Mouse (Mus musculus) bone marrow, adult 2 months (tissue): Measurements from ENCODE around the gene Smc1b. TPM values are rescaled to one million over a fixed set of nuclear protein-coding genes. Genes with fewer than 3 reads are reported as not detected.

ENCODE experiments used
- H3K27ac ChIP-seq: fragments of 200-500 bp; 2 replicates; pipeline ENCODE4 v1.5.1; 2012; ENCODE audit warnings: low read depth, mild to moderate bottlenecking, control low read depth, inconsistent platforms, low read length; ENCODE audit not compliant: control insufficient read depth, poor library complexity, insufficient read depth
- H3K4me1 ChIP-seq: fragments of 200-500 bp; 2 replicates; pipeline ENCODE4 v1.6.1; 2011; ENCODE audit warnings: low read length; ENCODE audit not compliant: control insufficient read depth, insufficient read depth
- H3K4me3 ChIP-seq: fragments of 200-500 bp; replicated peaks from 2 replicates; pipeline ENCODE3; 2011; ENCODE audit warnings: mild to moderate bottlenecking, low read depth, low read length, control low read depth; ENCODE audit not compliant: control insufficient read depth
- CTCF ChIP-seq: fragments of 200-500 bp; IDR thresholded peaks from 2 replicates; pipeline ENCODE4 v1.5.1; 2011; ENCODE audit warnings: low read length, control low read depth; ENCODE audit not compliant: control insufficient read depth, insufficient read depth
- POLR2A ChIP-seq: fragments of 200-500 bp; IDR thresholded peaks from 2 replicates; pipeline ENCODE4 v1.6.1; 2011; ENCODE audit warnings: low read depth, mild to moderate bottlenecking, control low read depth, low read length, borderline replicate concordance; ENCODE audit not compliant: control insufficient read depth
- WGBS: fragments of 180-500 bp; shearing (Covaris S2); methylation state at CpG from one replicate; pipeline ENCODE4 v1.1.7; 2018; 5-methylcytosine and 5-hydroxymethylcytosine counted together
- polyA plus RNA-seq: library from polyadenylated mRNA; stranded (reverse); fragments of >200 nt; gene quantifications from 2 replicates; pipeline ENCODE4 v1.2.4, GENCODE M21; 2011; ENCODE audit warnings: low replicate concordance; ENCODE audit not compliant: missing spikeins, insufficient read depth, insufficient read length

Smc1b gene
- polyA plus RNA-seq, 1 experiment = 0.62 TPM

DNA sequence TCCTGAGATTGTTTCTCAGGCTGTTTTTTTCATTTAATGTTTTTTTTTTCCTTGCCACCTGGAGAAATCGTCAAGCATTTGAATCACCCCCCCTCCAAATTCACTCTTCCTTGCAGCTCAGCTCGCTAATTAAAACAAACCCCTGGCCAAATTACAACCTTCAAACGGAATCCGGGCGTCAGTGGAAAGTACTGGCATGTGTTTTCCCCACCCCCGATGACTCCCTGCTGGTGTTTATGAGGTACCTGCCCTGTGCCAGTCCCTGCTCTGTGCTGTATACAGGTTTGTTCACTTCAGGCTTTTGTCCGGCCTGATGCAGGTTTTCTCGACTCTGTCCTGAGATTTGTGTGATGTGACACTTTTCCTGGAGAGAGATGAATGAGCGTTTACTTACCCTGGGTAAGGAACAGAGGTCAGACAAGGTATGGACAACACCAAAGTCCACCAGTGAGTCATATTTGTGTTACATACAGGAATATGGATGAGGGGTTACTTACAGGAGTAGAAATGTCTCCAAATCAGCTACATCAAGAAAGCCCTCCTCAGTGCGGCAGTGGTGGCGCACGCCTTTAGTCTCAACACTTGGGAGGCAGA is 35.4 kb upstream of the Smc1b start:
- H3K4me3 ChIP-seq = no peak overlapping the region

GRCm38 (mm10) chr15:85166433-85166933 is 34.7 kb upstream of the Smc1b start:
- 29% methylated on average over 11 of the region's 11 CpGs for WGBS
- Histone ChIP-seq H3K4me3 (no peak overlapping the region), H3K4me1 (no peaks in the 10 kb centered on the region; the same call in 1 of the 2 replicates), H3K27ac (no peak overlapping the region)
- TF ChIP-seq POLR2A = no peak
- no peak for TF ChIP-seq CTCF

More for the DNA sequence above, 35.4 kb upstream of the Smc1b start:
- Histone ChIP-seq H3K27ac (no peak overlapping the region), H3K4me1 (no peaks in the 10 kb centered on the region; the same call in 1 of the 2 replicates)
- TF ChIP-seq POLR2A (no peak), CTCF (no peak)
- WGBS = 72% methylated on average over 12 of the region's 12 CpGs

DNA sequence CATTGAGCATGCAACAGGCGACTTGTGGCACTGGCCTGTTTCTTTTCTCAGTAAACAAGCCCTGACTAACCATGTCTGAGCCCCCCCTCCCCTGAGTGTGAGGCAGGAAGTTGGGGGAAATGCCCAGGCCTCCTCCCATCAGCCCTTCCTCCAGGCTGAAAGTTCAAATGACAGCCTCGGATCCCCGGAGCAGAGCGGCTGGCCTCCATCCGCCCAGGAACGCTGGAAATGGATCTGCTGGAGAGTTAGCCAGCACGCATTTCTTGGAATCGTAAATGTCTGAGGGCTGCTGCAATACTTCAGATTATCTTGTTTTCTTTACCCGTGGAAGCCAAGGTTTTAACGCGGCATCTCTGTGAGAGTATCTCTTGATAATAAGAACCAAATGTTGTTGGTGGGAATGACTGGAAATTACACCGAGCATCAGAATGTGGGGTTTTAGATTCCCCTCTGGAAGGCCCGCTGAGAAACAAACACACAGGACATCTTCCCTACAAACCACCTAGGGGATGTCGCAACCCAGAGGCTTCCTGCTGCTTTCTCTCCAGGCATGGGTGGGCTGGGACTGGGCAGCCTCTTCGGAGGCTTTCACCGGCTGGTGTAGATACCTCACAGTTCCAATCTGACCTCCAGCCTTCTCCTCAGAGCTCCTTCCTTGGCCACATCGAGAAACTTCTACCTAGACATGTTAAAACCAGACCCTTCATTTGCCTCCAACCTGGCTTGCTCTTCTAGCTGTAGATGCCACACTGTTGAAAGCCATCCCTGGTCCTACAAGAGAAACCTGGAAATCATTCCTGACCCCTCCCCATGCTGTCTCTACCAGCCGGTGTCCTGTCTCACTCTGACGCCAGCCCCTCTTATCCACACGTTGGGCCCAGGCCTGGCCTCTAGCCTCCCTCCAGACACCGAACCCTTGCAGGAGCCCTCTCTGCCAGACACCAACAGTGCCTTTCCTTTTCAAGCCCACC is 31.2 kb upstream of the Smc1b start:
- H3K27ac ChIP-seq = no peak overlapping the region
- no peaks in the 10 kb centered on the region for H3K4me1 ChIP-seq
- TF ChIP-seq CTCF = no peak
- TF ChIP-seq POLR2A = no peak
- WGBS = 51% methylated on average over 21 of the region's 21 CpGs
- H3K4me3 ChIP-seq = no peak overlapping the region

- TF ChIP-seq POLR2A = no peak
- TF ChIP-seq CTCF = no peak
- Histone ChIP-seq H3K4me3 (no peak overlapping the region), H3K4me1 (no peaks in the 10 kb centered on the region), H3K27ac (no peak overlapping the region)
These were observed 29.7 kb upstream of the Smc1b start for GRCm38 (mm10) chr15:85161416-85161815.

GRCm38 (mm10) chr15:85156198-85156597 is 24.4 kb upstream of the Smc1b start:
- no peak for TF ChIP-seq POLR2A
- TF ChIP-seq CTCF = no peak
- H3K4me1 ChIP-seq = no peaks in the 10 kb centered on the region
- H3K4me3 ChIP-seq = no peak overlapping the region
- H3K27ac ChIP-seq = no peak overlapping the region
- 75% methylated on average over 4 of the region's 4 CpGs for WGBS

- Histone ChIP-seq H3K4me1 (no peaks in the 10 kb centered on the region), H3K4me3 (no peak overlapping the region), H3K27ac (no peak overlapping the region)
- 85% methylated on average over 3 of the region's 3 CpGs for WGBS
- no peak for TF ChIP-seq CTCF
- TF ChIP-seq POLR2A = no peak
These were observed 22.3 kb upstream of the Smc1b start for GRCm38 (mm10) chr15:85154091-85154490.

DNA sequence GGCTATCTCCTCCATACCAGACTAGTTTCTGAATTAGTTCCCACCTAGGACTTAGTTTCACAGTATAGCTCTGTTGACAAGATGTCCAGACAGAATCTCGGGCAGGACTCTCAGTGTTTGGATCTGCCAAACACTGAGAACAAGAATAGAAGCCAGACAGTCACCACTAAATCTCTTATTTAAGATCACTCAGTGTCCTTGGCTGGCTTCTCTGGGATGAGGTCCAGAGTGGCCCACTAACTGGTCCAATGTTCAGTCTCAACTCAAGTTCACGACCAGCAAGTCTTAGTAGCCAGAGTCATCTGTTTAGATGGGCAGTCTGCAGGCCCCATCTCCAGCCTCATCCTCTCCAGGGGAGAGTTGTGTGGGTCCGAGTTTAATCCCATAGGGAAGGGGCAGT is 20.8 kb upstream of the Smc1b start:
- WGBS = 61% methylated on average over 3 of the region's 3 CpGs
- Histone ChIP-seq H3K27ac (no peak overlapping the region), H3K4me1 (no peaks in the 10 kb centered on the region), H3K4me3 (no peak overlapping the region)
- TF ChIP-seq CTCF (no peak), POLR2A (no peak)

- WGBS = 38% methylated on average over 13 of the region's 13 CpGs
- H3K27ac ChIP-seq = no peak overlapping the region
- H3K4me1 ChIP-seq = no peaks in the 10 kb centered on the region
- H3K4me3 ChIP-seq = no peak overlapping the region
- TF ChIP-seq POLR2A = no peak
- peak; percentile 83 for TF ChIP-seq CTCF
These were observed 19.7 kb upstream of the Smc1b start for GRCm38 (mm10) chr15:85151433-85151918.
